Mouse (Mus musculus): Measurements from ENCODE around the gene Sdc1. TPM values are rescaled to one million over a fixed set of nuclear protein-coding genes. Genes with fewer than 3 reads are reported as not detected.

Gene Sdc1
- total RNA-seq, 2 experiments from 2014 or later: 2.7 to 3.3 TPM

DNA sequence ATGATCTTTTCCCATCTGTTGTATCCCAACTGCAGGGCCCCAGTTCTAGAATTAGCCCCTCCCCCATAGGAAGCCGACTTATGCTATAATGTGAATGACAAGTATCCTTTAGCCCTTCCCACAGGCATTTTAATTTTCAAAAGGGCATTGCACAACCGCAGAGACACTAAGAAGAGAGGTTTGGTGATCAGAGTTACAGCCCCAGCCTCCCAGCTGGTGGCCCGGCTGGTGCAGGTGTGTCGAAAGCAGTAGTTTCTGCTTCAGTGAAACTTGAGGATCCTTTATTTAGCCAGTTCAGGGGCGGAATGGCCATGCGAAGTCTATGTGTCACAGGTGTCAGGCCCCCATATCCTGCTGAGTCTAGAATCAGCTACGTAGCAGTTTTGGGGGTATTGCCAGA, 10.0 kb downstream of the Sdc1 start:
- intact Hi-C loops (cut with DNase I): no loop called here
- no peak for DNase-seq

DNA sequence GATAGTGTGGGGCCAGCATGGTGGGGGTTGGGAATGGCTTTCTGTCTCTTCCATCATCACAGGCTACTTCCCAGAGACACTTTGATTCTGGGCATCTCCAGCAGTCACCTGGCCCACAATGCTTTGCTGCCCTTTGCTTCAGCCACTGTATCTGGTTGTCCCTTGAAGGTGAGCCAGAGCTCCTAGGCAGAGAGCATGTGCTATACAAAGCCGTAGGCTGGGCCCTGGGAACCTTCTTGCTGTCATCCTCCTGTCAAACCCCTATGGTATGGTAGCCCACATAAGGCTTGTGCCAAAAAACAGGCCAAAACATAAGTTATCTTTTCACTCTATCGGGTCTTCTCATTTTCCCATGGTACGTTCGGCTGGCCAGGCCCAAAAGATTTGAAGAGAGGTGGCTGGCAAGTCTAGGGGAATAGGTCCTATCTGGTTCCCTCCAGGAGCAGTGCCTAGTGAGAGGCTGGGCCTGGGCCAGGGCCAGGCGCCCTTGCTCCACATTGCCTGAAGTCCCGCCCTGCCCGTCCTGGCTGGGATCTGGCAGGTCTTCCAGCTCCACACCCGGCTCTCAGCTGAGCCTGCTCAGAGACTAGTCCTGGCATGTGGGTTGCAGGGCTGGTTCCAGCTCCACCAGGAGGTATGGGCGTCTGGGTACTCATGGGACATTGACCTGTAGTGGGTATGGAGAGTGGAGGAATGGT, 10.7 kb downstream of the Sdc1 start:
- intact Hi-C loops (cut with DNase I): no loop called here

GRCm38 (mm10) chr12:8782565-8782964, 11.4 kb downstream of the Sdc1 start:
- DNase-seq: no peak
- intact Hi-C loops (cut with DNase I): no loop called here

More for the DNA sequence above, 10.7 kb downstream of the Sdc1 start:
- DNase-seq: peak; percentile 52 to 60

DNA sequence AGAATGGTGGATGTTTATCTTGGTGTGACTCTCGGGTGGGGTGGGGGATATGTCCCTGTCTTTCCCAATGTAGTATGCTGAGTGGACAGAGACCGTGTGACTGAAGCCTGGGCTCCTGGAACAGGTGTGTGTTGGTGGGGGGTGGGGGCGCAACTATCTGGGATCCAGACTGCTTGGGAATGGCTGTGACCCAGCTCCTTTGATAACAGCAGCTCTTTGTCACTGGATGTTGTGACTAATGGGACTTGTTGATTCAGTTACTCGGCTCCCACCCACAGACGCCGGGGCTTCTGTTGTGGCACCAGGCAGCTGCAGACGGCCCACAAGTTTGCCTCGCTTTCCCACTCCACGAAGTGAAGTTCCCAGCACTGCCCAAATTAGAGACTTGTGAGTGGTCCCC, 13.1 kb downstream of the Sdc1 start:
- DNase-seq: no peak
- intact Hi-C loops (cut with DNase I): no loop called here

- no peak for DNase-seq
- intact Hi-C loops (cut with DNase I): no loop called here
These were observed 15.4 kb downstream of the Sdc1 start for GRCm38 (mm10) chr12:8786476-8786875.

GRCm38 (mm10) chr12:8786984-8787730, 16.0 kb downstream of the Sdc1 start:
- no peak for DNase-seq

DNA sequence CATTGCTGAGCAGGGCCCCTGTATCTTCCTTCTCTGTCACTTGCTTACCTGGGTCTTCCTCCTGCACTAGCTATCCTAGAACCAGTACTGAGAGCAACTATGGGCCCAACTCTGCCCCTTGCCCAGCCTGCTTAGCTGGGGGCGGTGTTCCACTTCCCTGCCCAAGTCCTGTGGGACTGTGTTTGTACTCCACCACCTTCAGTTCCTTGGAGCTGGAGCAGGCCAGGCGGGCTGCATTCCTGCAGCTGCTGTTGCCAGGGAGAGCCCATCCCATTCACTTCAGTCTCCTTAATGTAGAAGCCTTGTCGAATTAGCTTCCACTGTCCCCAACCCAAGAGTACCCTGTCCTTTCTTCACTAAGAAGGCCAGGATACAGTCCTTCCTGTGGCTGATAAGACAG, 17.3 kb downstream of the Sdc1 start:
- intact Hi-C loops (cut with DNase I): no loop called here
- DNase-seq: no peak

More at GRCm38 (mm10) chr12:8786984-8787730, 16.0 kb downstream of the Sdc1 start:
- intact Hi-C loops (cut with DNase I): no loop called here

DNA sequence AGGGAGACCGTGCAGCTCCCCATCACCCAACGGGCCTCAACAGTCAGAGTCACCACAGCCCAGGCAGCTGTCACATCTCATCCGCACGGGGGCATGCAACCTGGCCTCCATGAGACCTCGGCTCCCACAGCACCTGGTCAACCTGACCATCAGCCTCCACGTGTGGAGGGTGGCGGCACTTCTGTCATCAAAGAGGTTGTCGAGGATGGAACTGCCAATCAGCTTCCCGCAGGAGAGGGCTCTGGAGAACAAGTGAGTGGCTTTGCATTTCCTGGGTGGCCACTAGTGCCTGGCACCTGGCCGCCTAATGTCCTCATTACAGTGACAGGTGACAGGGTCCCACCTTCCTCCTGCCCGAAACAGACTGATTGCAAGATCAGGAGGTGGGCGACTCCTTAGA, 19.5 kb downstream of the Sdc1 start:
- no peak for DNase-seq
- intact Hi-C loops (cut with DNase I): no loop called here

GRCm38 (mm10) chr12:8793410-8794051, 22.4 kb downstream of the Sdc1 start:
- intact Hi-C loops (cut with DNase I): no loop called here
- no peak for DNase-seq

DNA sequence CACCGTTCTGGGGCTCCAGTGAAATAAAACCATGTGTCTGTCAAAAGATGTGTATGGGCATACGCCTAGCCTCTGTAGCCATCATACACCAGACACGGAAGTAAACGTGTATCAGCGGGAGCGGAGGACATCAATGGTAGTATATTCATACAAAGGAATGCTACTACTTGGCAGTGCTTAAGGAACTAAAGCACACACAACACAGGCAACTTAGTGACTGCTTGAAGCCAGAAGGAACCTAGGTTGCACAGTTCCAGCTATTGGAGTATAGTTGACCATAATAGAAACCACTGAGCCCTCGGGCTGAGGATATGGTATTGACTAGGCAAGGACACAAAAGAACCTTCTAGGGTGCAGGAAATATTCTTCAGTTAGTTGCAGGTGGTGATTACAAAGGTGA, 26.8 kb downstream of the Sdc1 start:
- no peak for DNase-seq
- intact Hi-C loops (cut with DNase I): no loop called here

DNA sequence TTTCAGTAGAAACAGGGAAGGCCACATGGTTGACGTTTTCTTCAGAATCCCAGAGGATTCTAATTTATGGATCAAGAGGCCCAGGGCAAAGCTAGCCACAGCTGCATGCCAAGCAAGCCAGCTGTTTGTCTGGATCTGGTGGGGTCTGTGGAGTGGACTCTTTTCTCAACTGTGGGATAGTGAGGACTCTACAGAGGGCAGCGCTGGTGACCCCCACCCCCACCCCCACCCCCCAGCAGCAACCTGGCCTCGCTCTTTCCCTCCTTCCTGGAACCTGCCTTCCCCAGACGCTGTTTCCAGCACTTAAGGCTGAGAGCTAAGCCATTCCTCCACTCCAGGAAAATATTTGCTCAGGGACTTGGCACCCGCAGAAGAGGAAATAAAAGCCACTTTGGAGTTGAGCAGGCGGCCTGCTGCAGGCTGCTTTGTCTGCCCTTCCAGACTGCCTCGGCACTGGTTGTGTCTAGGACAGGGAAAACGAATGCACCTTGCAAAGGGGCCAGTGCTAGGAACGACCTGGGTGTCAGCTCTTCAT, 27.4 kb downstream of the Sdc1 start:
- intact Hi-C loops (cut with DNase I): no loop called here
- DNase-seq: no peak

- DNase-seq: no peak
- intact Hi-C loops (cut with DNase I): no loop called here
These were observed 32.4 kb downstream of the Sdc1 start for GRCm38 (mm10) chr12:8803421-8804076.

DNA sequence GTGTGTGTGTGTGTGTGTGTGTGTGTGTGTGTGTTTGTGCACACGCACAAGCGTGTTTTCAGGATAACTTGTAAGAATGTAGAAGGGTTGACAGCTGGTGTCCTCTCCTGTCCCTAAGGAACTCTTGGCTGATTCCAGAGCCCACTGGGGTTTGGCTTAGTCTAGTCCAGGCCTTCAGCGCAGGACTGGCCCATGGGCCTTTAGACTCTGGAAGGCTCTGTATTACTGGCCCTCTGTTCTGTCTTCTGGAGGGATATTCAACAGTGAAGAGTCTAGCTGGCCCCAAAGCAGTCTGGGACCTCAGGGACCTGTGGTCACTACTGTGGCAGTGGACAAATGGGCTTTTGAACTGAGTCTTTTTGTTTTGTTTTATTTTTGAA, 32.9 kb downstream of the Sdc1 start:
- intact Hi-C loops (cut with DNase I): no loop called here
- DNase-seq: no peak

GRCm38 (mm10) chr12:8804934-8805722, 34.0 kb downstream of the Sdc1 start:
- DNase-seq: no peak
- intact Hi-C loops (cut with DNase I): no loop called here

- intact Hi-C loops (cut with DNase I): no loop called here
These were observed 38.0 kb downstream of the Sdc1 start for GRCm38 (mm10) chr12:8809086-8809485.

DNA sequence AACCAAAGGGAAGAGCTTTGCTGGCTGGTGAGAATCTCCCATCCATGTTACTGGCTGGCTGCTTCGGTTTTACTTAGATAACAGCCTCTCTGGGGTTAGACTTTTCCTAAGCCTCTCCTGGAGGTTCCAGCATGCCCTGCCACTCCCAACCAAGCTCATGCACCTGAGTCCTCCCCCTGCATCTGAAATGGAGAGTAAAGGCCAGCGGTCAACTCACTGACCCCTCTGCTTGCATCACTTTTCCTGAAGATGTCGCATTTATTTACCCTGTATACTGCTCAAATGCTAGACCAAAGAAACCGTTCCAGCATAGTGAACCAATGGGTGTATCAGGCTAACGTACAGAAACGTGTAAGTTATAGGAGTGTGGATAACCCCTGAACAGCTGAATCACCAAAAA, 38.5 kb downstream of the Sdc1 start:
- intact Hi-C loops (cut with DNase I): no loop called here
- DNase-seq: no peak

More at GRCm38 (mm10) chr12:8809086-8809485, 38.0 kb downstream of the Sdc1 start:
- no peak for DNase-seq

DNA sequence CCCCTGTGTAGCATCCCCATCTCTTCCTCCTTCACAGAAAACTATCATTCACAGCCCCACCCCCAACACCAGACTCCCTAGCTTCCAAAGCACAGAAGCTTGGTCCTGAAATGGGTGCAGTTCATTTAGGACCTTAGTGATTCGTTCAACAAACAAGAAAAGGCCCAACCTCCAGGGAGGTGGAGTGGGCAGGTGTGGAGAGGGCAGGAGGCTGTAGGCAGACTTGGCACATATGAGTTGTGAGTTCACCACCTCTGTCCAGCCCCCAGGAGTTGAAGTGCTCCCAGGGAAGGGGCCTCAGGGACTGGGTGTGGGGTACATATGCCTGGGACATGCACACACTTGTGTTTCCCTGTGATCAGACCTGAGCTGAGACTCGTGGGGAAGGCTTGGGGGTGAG, 39.8 kb downstream of the Sdc1 start:
- no peak for DNase-seq
- intact Hi-C loops (cut with DNase I): no loop called here

- no peak for DNase-seq
- intact Hi-C loops (cut with DNase I): no loop called here
These were observed 40.3 kb downstream of the Sdc1 start for GRCm38 (mm10) chr12:8811441-8811871.

DNA sequence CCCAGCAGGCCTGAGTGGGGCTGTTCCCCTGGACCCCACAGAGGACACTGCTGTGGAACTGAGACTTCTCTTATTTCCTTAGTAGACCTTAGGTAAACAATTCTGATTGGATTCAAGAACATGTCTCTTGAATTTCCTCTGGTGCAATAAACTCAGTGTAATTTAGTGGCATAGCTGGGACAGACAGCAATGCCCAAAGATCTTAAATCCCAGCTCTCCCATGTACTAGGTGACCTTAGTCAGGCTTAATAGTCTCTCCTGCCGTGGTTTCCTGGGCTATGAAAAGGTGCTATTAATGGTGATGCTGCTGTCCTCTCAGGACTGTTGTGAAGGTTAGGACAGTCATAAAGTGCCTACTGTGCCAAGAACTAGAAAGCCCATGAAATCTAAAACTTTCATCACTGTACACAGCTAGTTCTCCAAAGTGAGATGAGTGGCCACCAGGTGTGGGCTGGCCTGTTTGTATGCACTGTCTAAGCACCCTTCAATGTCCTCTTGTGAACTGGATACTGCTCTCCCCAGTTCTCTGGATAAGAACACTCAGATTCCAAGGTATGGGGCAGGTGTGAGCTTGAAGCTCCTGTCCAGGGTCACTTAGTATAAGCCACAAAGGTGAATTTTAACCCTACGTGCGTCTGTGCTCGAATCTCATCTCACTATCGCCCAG, 40.9 kb downstream of the Sdc1 start:
- no peak for DNase-seq
- intact Hi-C loops (cut with DNase I): no loop called here
